Mouse (Mus musculus): ENCODE measurements around the gene Ehbp1.

DNA sequence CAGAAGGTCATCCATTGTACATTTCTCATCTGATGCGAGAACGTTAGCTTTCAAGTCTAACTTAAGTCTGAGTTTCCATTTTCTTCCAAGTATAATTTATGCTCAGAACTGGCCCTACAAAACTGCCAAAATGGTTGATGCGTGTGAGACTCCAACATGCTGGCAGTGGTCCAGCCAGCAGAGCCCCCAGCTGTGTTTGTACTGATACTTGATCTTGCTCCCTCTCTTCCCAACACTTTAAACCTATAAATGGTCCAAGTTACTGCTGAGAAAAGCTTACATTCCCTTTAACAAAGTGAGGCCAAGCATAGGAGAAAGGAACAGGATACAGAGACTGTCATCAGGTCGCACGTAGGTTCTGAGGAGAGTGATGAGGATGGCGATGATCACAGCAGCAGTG lies 111.2 kb downstream of the Ehbp1 start:
- TF ChIP-seq CTCF (conservative IDR thresholded peaks at IDR 0.05; ENCODE audit: insufficient read depth, insufficient read length, low read depth, low read length), result no peak
- TF ChIP-seq POLR2A (IDR thresholded peaks at IDR 0.05; ENCODE audit: low read depth, low read length), result no peak

Data from kidney, adult 2 months (tissue).